Mouse (Mus musculus) right cerebral cortex, postnatal 4 days (tissue): ENCODE results near the gene Epb41l4b.

ENCODE experiments used
- DNase-seq: peaks from one replicate; pipeline ENCODE4 v3.0.0-alpha.2; 2022

Gene Epb41l4b

GRCm38 (mm10) chr4:57058623-57059022 is 84.6 kb downstream of the Epb41l4b start:
- no peak for DNase-seq

- no peak for DNase-seq
Observed at GRCm38 (mm10) chr4:57057637-57058036, 85.6 kb downstream of the Epb41l4b start.

GRCm38 (mm10) chr4:57055635-57056034 is 87.6 kb downstream of the Epb41l4b start:
- DNase-seq = no peak

GRCm38 (mm10) chr4:57049281-57049921 is 93.8 kb downstream of the Epb41l4b start:
- no peak for DNase-seq

GRCm38 (mm10) chr4:57048566-57048965 is 94.7 kb downstream of the Epb41l4b start:
- DNase-seq = no peak

- DNase-seq = no peak
Observed at GRCm38 (mm10) chr4:57046160-57046571, 97.1 kb downstream of the Epb41l4b start.

GRCm38 (mm10) chr4:57043621-57044020 is 99.6 kb downstream of the Epb41l4b start:
- DNase-seq = no peak

- DNase-seq = no peak
Observed at GRCm38 (mm10) chr4:57041661-57042060, 101.6 kb downstream of the Epb41l4b start.

- DNase-seq = no peak
Observed at GRCm38 (mm10) chr4:57041211-57041610, 102.0 kb downstream of the Epb41l4b start.

- no peak for DNase-seq
Observed at GRCm38 (mm10) chr4:57040481-57040880, 102.8 kb downstream of the Epb41l4b start.

GRCm38 (mm10) chr4:57039127-57040031 is 103.9 kb downstream of the Epb41l4b start:
- peak; percentile 22 for DNase-seq

- no peak for DNase-seq
Observed at GRCm38 (mm10) chr4:57037554-57037953, 105.7 kb downstream of the Epb41l4b start.

- DNase-seq = no peak
Observed at GRCm38 (mm10) chr4:57034169-57034568, 109.1 kb downstream of the Epb41l4b start.

- DNase-seq = no peak
Observed at GRCm38 (mm10) chr4:57031440-57031839, 111.8 kb downstream of the Epb41l4b start.

GRCm38 (mm10) chr4:57027954-57028353 is 115.3 kb downstream of the Epb41l4b start:
- DNase-seq = no peak

GRCm38 (mm10) chr4:57023527-57023926 is 119.7 kb downstream of the Epb41l4b start:
- no peak for DNase-seq

- no peak for DNase-seq
Observed at GRCm38 (mm10) chr4:57021288-57021687, 121.9 kb downstream of the Epb41l4b start.

GRCm38 (mm10) chr4:57017229-57017628 is 126.0 kb downstream of the Epb41l4b start:
- DNase-seq = peak; percentile 80

GRCm38 (mm10) chr4:57016366-57017171 is 126.7 kb downstream of the Epb41l4b start:
- no peak for DNase-seq

GRCm38 (mm10) chr4:57015032-57015431 is 128.2 kb downstream of the Epb41l4b start:
- DNase-seq = no peak

GRCm38 (mm10) chr4:57011454-57012046 is 131.7 kb downstream of the Epb41l4b start:
- no peak for DNase-seq

GRCm38 (mm10) chr4:57010919-57011318 is 132.3 kb downstream of the Epb41l4b start:
- no peak for DNase-seq

GRCm38 (mm10) chr4:57010425-57010824 is 132.8 kb downstream of the Epb41l4b start:
- no peak for DNase-seq
